Mouse (Mus musculus) mature B cell (primary cell): ENCODE data around the gene Gm11437.

ENCODE experiments used
- in situ Hi-C: fragments of 300-500 bp; cut with MboI; formaldehyde crosslinking; loops from 2 replicates; pipeline ENCODE4 v1.14.3; 2019

Gene Gm11437

GRCm38 (mm10) chr11:84167046-84167526, at the start of gene Gm11437:
Gene Gm11437, minus strand, starts transcription at chr11:84167476.
- in situ Hi-C loops = no loop called here

GRCm38 (mm10) chr11:84210876-84211275, 43.6 kb upstream of the Gm11437 start:
- in situ Hi-C loops = no loop called here

DNA sequence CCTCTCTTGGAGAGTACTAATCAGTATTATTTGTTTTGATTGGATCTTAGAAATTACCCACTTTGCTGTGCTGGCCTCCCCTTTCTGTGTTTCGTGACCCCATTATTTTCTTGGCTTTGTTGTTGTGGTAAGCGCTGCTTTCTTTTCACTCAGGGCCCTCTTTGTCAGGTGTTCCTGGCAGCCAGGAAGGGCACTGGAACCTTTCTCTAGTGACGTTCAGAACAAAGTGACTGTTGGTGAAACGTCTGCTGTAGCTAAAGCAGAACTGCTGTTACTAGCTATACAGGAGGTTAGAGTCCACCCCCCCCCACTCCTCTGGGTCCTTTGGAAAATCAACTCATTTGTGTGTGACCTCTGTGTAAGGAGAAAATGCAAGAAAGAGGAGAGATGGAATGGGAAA, 38.5 kb upstream of the Gm11437 start:
- in situ Hi-C loops = no loop called here

GRCm38 (mm10) chr11:84197607-84198402, 30.5 kb upstream of the Gm11437 start:
- in situ Hi-C loops = no loop called here

DNA sequence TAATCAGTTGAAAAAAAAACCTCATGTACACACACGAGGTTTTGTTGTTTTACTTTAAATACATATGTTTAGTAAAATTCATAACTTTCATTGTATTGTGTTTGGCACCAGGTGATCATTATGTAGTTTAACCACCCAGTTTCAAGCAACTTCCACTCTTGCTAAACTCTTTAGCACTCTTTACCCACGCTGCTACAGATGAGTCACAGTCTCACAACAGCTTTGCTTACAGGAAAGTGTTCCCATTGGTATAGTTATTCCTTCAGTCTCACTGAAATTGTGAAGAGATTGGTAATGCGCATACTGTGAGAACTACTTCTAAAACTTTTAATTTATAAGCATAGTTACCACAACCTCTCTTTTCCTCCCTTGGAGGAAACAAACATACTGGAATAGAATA, 27.5 kb upstream of the Gm11437 start:
- in situ Hi-C loops = no loop called here

- in situ Hi-C loops = no loop called here
Measured at GRCm38 (mm10) chr11:84193249-84193648, 26.0 kb upstream of the Gm11437 start.

DNA sequence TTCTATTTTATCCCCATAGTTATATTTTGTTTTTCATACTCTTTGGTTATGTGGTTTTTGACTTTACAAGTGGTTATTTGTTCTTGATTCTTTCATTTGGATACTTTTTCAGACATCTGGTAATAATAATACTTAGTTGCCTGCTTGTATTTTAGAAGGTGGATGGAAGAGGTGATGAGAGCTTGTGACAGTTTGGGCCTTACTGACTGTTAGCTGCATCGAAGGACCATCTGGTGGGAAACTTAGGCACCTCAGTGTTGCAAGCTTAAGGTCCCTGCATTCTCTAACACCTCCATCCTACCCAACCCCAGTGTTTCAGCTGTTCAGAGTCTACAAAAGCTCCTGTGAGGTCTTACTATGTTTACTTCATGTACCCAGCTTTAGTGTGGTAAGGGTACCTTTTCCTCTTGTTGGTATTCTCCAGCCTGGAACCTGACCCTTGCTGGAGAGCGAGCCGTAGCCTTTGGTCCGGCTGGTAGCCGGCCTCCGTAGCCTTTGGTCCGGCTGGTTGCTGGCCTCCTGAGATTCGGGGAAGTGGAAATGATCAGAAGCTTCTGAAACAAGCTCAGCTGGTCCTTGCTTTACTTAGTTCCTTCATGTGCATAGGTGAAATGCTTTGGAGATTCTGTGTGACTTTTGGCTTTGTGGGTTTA, 23.4 kb upstream of the Gm11437 start:
- in situ Hi-C loops = no loop called here

DNA sequence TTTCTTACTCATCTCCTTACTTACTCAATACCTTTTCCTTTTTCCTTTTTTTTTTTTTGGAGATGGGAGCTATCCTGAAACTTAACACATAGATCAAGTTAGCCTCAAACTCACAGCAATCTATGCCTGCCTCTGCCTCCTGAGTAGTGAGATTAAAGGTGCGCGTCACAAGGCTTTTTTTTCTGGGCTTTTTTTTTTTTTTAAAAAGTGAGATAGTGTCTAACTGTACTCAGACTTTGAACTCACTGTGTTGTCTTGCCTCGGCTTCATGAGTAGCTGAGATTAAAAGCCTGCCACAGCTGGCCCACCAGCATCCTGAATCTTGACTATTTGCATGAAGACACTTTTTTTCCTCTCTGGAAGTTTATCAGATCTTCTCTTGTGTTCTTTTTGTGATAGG, 21.3 kb upstream of the Gm11437 start:
- in situ Hi-C loops = no loop called here

GRCm38 (mm10) chr11:84181286-84181685, 14.0 kb upstream of the Gm11437 start:
- in situ Hi-C loops = no loop called here

GRCm38 (mm10) chr11:84179954-84180598, 12.8 kb upstream of the Gm11437 start:
- in situ Hi-C loops = no loop called here

GRCm38 (mm10) chr11:84179226-84179953, 12.1 kb upstream of the Gm11437 start:
- in situ Hi-C loops = no loop called here

DNA sequence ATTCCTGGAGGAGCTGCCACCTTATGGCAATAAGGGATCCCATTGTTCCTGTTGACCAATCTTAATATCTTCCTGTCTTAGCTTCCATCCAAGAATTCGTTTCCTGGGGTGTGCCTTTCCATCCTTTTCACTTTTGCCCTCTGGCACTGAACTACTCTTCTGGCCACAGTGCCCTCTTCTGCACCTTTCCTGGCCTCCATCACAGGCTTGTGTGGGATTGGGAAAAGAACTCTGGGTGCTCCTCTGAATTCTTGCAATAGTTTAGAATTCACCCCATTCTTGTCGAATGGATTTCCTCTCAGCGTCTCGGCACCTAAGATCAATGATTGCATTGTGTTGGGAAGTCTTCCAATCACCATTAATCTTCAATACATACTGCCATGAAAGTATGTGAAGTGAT, 11.3 kb upstream of the Gm11437 start:
- in situ Hi-C loops = no loop called here

DNA sequence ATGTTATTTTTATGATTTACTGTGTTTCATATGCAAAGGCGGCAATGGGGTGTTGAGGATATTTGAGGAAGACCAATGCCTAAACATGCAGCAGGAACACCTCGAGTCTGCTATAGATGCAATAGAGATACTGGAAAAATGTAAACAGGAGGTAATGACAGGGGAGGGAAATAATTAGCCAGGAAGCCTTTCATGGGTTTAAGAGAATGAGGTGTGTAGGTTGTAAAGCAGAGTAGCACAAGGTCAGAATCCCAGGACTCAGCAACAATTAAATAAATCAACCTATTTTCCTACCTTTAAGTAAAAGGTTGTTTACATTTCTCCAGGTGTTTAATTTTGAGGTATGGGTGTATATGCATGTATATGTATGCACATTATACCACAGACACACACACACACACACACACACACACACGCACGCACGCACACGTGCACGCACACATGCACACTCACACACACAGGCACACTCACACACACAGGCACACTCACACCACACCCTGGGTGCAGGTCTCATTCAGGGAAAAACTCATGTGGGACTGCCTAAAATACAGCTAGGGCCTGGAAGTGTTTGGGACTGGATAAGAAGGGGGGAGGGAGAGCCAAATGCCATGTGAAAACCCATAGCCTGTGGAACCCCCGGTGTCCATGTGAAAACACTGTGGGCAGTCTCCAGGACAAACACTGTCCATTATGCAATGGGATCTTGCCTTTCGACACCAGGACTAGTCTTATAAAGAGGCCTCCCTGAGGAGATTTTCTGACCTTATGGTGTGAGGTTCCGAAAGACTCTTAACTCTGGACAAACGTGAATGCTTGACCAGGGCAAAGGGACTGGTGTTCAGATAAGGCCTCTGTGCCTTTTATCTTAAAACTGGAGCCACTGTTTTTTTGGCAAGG, 5.5 kb upstream of the Gm11437 start:
- in situ Hi-C loops = no loop called here

DNA sequence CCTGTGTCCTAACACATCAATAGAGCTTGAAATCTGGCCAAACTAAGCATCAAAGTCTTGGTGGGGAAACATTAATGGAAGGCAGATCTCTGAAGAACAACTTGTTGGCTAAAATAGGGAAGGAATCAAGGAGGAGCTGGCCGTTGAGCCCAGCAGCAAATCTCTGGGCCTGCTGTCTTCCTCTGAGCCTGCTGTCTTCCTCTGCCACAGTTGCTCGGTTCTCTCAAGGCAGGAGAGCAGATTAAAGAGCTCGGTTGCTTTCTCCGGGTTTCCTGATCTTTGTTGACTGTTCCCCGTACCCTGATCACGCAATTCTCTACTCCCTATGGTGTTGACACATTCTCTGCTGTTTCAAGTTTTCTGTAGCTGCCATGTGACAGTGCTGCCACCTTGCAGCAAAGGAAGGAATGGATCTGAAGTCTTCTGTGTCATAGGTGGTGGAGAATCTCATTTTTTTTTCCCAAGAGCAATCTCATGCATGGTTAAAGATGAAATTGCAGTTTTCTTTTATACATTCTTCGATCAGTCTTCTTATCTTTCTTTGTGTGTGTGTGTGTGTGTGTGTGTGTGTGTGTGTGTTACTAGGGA, 1.5 kb upstream of the Gm11437 start:
- in situ Hi-C loops = no loop called here

- in situ Hi-C loops = no loop called here
Measured at GRCm38 (mm10) chr11:84164561-84164960, 2.7 kb downstream of the Gm11437 start.

DNA sequence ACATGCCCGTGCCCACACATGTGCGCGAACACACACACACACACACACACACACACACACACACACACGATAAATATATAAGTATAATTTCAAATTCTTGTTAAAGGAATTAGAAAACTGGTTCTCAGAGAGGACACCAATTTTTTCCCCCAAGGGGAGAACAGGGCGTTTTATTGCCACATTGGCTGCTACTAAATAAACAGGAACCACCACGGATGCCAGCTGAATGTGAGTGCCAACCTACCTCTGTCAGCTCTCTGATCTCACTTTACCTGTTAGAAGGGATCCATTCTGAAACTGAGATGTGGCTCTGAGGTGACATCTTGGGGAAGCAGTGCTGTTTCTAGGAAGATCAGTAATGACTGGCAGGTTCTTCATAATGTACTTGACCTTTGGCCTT, 3.2 kb downstream of the Gm11437 start:
- in situ Hi-C loops = no loop called here

DNA sequence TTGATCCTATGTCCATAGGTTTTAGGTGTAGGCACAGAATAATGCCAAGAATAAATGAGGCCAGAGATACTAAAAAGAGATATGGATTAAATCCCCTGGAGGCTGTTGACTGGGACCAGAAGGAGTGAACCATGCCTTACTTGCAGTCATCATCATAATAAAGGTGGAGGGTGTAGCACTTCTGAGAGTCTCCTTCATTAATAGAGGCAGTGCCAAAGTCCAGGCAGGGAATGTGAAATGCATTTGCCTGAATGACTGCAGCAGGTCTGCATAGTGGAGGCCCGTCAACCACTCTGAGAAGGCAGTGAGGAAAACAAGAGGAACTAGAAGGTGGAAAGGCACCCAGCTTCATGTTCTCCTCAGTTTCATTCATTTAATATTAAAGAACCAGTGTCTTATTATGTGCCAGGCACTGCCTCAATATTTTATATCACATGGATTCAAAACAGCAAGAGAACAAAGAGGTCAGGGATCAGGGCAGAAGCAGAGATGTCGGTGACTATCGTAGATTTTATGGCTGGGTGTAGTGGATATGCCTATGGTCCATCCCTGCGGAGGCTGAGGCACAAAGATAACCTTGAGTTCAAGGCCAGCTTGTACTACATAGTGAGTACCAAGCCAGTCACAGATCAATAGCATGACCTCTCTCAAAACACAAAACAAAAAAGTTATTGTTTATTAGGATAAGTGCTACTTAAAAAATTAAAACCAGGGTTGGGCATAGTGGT, 10.6 kb downstream of the Gm11437 start:
- in situ Hi-C loops = no loop called here

- in situ Hi-C loops = no loop called here
Measured at GRCm38 (mm10) chr11:84150884-84151283, 16.4 kb downstream of the Gm11437 start.

- in situ Hi-C loops = no loop called here
Measured at GRCm38 (mm10) chr11:84146081-84146480, 21.2 kb downstream of the Gm11437 start.

- in situ Hi-C loops = no loop called here
Measured at GRCm38 (mm10) chr11:84145201-84145798, 22.0 kb downstream of the Gm11437 start.
